Mouse (Mus musculus): ENCODE measurements around the gene Nek7. TPM values are rescaled to one million over a fixed set of nuclear protein-coding genes. Genes with fewer than 3 reads are reported as not detected.

The Nek7 gene
- total and polyA plus RNA-seq, 3 experiments, result 29.1 to 75.1 (median 63.7) TPM

DNA sequence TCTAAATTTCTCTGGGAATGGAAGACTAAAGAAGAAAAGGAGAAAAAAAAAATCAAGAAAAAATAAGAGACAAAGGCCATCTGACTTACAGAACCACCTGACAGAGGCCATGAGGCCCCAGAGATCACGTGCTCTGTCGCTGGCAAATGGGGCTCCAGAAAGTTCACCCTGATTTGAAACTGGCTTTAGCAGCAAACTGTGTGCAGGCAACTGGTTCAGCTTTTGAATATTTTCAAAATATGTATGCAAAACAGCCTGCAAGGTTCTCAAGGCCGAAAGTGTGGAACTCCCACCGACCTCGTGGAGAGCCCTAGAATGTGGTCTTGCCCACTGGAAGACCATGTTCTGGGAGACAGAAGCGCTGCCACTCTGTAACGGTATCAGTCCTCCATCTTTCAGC, 11.6 kb downstream of the Nek7 start (continued):
- peak; percentile 64; the same call in 1 of the 2 replicates for TF ChIP-seq MEF2A (IDR thresholded peaks at IDR 0.05; ENCODE audit: borderline replicate concordance, low read depth, low read length)
- TF ChIP-seq MXI1 (IDR thresholded peaks at IDR 0.05; ENCODE audit: low read depth, low read length), result peak; percentile 60
- no peak for TF ChIP-seq SMC3 (IDR thresholded peaks at IDR 0.05; ENCODE audit: low read depth, low read length)
- TF ChIP-seq CHD1 (IDR thresholded peaks at IDR 0.05; ENCODE audit: low read depth, low read length), result no peak; the same call in 1 of the 2 replicates

DNA sequence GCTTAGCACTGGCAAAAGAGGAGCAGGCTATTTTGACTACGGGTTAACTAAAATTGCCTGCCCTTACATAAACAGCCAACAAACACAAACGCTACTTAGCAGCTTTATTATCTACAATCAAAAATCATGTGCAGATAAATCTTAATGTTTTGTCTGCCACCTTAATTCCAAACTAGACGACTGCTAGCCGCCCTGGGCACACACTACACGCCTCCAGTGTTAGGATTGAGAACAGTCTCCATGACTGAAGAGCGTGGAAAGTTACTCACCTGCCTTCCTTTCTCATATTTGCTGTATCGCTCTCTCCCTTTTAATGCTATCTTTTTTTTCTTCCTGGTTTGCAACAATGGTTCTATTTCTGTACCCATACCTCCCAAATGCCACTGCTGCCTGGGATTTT, 12.1 kb downstream of the Nek7 start:
- peaks cover 58% of the 10 kb centered on the region for H3K79me2 ChIP-seq (replicated peaks; ENCODE audit: control insufficient read depth, extremely low read depth, insufficient read depth, poor library complexity, severe bottlenecking)
- peak overlapping the region; percentile 45 to 72 (median 54) for H3K4me3 ChIP-seq (replicated peaks in 1 of 3; ENCODE audit: low read depth in 2 of 3, low read length in 2 of 3, poor library complexity in 1 of 3)
- peaks cover 3 to 38% of the 10 kb centered on the region in 2 experiments for H3K4me1 ChIP-seq (ENCODE audit: control insufficient read depth in 1 of 2, insufficient read depth in 2 of 2)
- in situ Hi-C loops (cut with MboI; ENCODE audit: low pct_ligation_motif_present, low pct_unique_long_range_greater_than_20kb, low sequenced_read_pairs) (no loop called here), dilution Hi-C loops (cut with MboI; ENCODE audit: extremely low pct_ligation_motif_present, extremely low pct_unique_long_range_greater_than_20kb, low sequenced_read_pairs) (no loop called here)
- H3K9me3 ChIP-seq (replicated peaks; ENCODE audit: low read length), result peaks cover 4% of the 10 kb centered on the region
- H3K27ac ChIP-seq (ENCODE audit: insufficient read depth, low read depth), result peak overlapping the region; percentile 86
- H3K27me3 ChIP-seq (replicated peaks), result no peaks in the 10 kb centered on the region
- peak overlapping the region; percentile 84 for H3K9ac ChIP-seq (ENCODE audit: insufficient read depth, low read depth)
- peak overlapping the region; percentile 85 for H3K4me2 ChIP-seq (ENCODE audit: insufficient read depth, low read depth, poor library complexity, severe bottlenecking)
- peaks cover 2 to 13% of the 10 kb centered on the region in 2 experiments for H3K36me3 ChIP-seq (replicated peaks in 1 of 2; ENCODE audit: control insufficient read depth in 1 of 2, insufficient read depth in 1 of 2, low read length in 1 of 2)
- no peak for TF ChIP-seq RAD21 (IDR thresholded peaks at IDR 0.05; ENCODE audit: low read depth, low read length)
- no peak for TF ChIP-seq CHD2 (IDR thresholded peaks at IDR 0.05; ENCODE audit: low read length)
- TF ChIP-seq ELF1 (IDR thresholded peaks at IDR 0.05; ENCODE audit: low read depth, low read length), result no peak; the same call in 1 of the 2 replicates
- no peak for TF ChIP-seq SMC3 (IDR thresholded peaks at IDR 0.05; ENCODE audit: low read depth, low read length)
- TF ChIP-seq JUN (IDR thresholded peaks at IDR 0.05; ENCODE audit: insufficient read depth, low read depth, low read length), result no peak
- no peak for TF ChIP-seq PAX5 (IDR thresholded peaks at IDR 0.05; ENCODE audit: low read length)
- no peak for TF ChIP-seq TCF12 (IDR thresholded peaks at IDR 0.05; ENCODE audit: low read depth, low read length)
- TF ChIP-seq GABPA (IDR thresholded peaks at IDR 0.05; ENCODE audit: insufficient replicate concordance, low read depth, low read length), result no peak
- no peak for TF ChIP-seq TBP (conservative IDR thresholded peaks at IDR 0.05; ENCODE audit: low read depth, low read length)
- no peak for TF ChIP-seq RCOR1 (conservative IDR thresholded peaks at IDR 0.05; ENCODE audit: low read depth, low read length)
- no peak for TF ChIP-seq BHLHE40 (IDR thresholded peaks at IDR 0.05; ENCODE audit: low read depth, low read length)
- no peak for TF ChIP-seq USF1 (IDR thresholded peaks at IDR 0.05; ENCODE audit: low read depth, low read length)
- TF ChIP-seq NRF1 (IDR thresholded peaks at IDR 0.05; ENCODE audit: low read depth, low read length), result no peak
- no peak for TF ChIP-seq HCFC1 (IDR thresholded peaks at IDR 0.05; ENCODE audit: low read depth, low read length)
- no peak for TF ChIP-seq USF2 (conservative IDR thresholded peaks at IDR 0.05; ENCODE audit: low read depth, low read length)
- TF ChIP-seq POLR2AphosphoS2 (IDR thresholded peaks at IDR 0.05; ENCODE audit: low read depth, low read length), result no peak
- no peak for DNase-seq (ENCODE audit: extremely low read depth)

Data from CH12.LX (cell line).